Mouse (Mus musculus) embryonic fibroblast, embryonic 13.5 days (primary cell): Measurements from ENCODE around the gene Bcat2.

Experiments
- CTCF ChIP-seq: IDR thresholded peaks from 2 replicates; pipeline ENCODE4 v1.5.1; 2011; ENCODE audit warnings: mild to moderate bottlenecking, control low read depth, low read length, moderate library complexity, borderline replicate concordance; ENCODE audit not compliant: insufficient read depth
- POLR2A ChIP-seq: IDR thresholded peaks from 2 replicates; pipeline ENCODE4 v1.6.1; 2011; ENCODE audit warnings: low read depth, mild to moderate bottlenecking, control low read depth, low read length, moderate library complexity

- TF ChIP-seq POLR2A (no peak), CTCF (no peak)
These were observed 60.3 kb downstream of the Bcat2 start for GRCm38 (mm10) chr7:45630064-45630907.
